Mouse (Mus musculus) brain, embryonic 14.5 days (tissue): ENCODE measurements at regions not wholly inside any gene's neighbourhood (a gene's known extent, or its start where the extent isn't known, plus 50 kb on each side); places are given as distances from the start of the nearest gene placed in this dataset.

Experiments
- DNase-seq: peaks from one replicate; pipeline ENCODE4 v3.0.0-alpha.2; 2011; ENCODE audit warnings: low read depth
- CTCF ChIP-seq: fragments of 200-500 bp; IDR thresholded peaks from 2 replicates; pipeline ENCODE4 v1.5.1; 2012; ENCODE audit warnings: inconsistent platforms, mild to moderate bottlenecking, moderate library complexity, borderline replicate concordance; ENCODE audit not compliant: insufficient read depth, insufficient read length; ENCODE audit errors: extremely low read depth
- POLR2A ChIP-seq: fragments of 200-500 bp; IDR thresholded peaks from 2 replicates; pipeline ENCODE4 v1.6.1; 2012; ENCODE audit warnings: mild to moderate bottlenecking, inconsistent platforms, borderline replicate concordance; ENCODE audit not compliant: poor library complexity, insufficient read depth, insufficient read length, severe bottlenecking; ENCODE audit errors: extremely low read depth

DNA sequence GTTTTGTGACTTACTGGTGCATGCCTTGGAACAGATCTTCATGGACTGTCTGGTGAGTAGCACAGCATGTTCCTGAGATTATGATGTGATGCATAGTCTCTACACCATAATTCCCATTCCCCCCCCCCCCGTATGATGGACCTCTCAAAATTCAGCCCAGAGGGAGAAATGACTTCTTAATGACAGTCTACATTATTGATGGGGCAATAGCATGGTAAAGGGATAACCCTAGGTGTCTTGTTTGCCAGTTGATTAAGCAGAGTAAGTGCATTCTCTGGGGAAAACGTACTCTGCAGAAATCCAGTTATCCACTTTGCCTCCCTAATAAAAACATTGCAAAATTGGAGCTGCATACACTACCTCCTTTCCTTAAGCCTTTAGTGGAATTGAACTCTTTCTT is 684.7 kb downstream of the Stpg2 start:
- TF ChIP-seq CTCF (no peak), POLR2A (no peak)
- DNase-seq, result no peak

GRCm38 (mm10) chr3:139897894-139898293 is 692.4 kb downstream of the Stpg2 start:
- TF ChIP-seq POLR2A, result no peak
- TF ChIP-seq CTCF, result no peak

DNA sequence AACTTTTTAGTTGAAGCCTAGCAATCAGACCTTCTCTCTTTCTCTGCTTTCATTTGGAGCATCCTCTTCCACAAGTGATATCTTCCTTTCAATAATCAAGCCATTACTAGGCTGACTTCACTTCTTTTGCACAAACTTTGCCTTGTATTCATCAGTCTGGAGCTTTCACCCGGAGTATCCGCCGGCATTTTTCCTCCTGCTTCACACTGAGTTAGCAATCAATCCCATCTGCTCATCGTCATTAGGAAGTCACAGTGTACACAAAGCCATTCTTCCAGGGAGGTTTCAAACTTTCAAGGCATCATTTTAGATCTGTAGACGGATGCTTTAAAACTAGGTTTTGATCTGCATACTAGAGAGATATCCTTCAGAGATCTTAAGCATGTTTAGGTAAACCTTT is 693.7 kb downstream of the Stpg2 start:
- peak; percentile 68 for DNase-seq
- no peak for TF ChIP-seq CTCF
- no peak for TF ChIP-seq POLR2A

More at GRCm38 (mm10) chr3:139897894-139898293, 692.4 kb downstream of the Stpg2 start:
- no peak for DNase-seq

GRCm38 (mm10) chr3:139913639-139914330 is 708.3 kb downstream of the Stpg2 start:
- peak; percentile 86 for DNase-seq
- no peak for TF ChIP-seq POLR2A
- TF ChIP-seq CTCF, result no peak

DNA sequence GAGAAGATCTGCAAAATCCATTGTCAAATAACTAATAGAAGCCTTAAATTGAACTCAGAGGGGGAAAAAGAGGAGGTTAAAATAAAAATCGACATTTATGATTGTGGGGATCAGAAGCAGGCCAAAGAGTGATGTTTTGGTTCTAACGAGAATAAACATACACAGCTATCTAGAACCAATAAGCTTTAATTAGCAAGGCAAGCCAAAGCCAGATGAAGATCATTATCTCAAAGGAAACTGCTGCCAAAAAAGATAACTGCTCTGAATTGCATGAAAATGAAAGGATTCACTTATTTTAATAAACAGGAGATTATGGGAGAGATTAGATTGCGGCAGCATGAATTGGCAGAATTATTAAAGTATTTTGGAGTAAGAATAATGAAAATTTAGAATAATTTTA is 716.8 kb downstream of the Stpg2 start:
- peak; percentile 44 for DNase-seq
- TF ChIP-seq POLR2A (no peak), CTCF (no peak)

- TF ChIP-seq POLR2A, result no peak
- no peak for TF ChIP-seq CTCF
- peak; percentile 57 for DNase-seq
Observed at GRCm38 (mm10) chr3:139933039-139933438, 727.5 kb downstream of the Stpg2 start.

- no peak for DNase-seq
- no peak for TF ChIP-seq POLR2A
- TF ChIP-seq CTCF, result no peak
Observed at GRCm38 (mm10) chr3:139946209-139946608, 740.7 kb downstream of the Stpg2 start.

- TF ChIP-seq POLR2A (no peak), CTCF (no peak)
- no peak for DNase-seq
Observed at GRCm38 (mm10) chr3:139947247-139947646, 741.8 kb downstream of the Stpg2 start.

- DNase-seq, result peak; percentile 67
- TF ChIP-seq CTCF (peak; percentile 25; the same call in 1 of the 2 replicates), POLR2A (no peak)
Observed at GRCm38 (mm10) chr3:139949096-139949495, 743.6 kb downstream of the Stpg2 start.

DNA sequence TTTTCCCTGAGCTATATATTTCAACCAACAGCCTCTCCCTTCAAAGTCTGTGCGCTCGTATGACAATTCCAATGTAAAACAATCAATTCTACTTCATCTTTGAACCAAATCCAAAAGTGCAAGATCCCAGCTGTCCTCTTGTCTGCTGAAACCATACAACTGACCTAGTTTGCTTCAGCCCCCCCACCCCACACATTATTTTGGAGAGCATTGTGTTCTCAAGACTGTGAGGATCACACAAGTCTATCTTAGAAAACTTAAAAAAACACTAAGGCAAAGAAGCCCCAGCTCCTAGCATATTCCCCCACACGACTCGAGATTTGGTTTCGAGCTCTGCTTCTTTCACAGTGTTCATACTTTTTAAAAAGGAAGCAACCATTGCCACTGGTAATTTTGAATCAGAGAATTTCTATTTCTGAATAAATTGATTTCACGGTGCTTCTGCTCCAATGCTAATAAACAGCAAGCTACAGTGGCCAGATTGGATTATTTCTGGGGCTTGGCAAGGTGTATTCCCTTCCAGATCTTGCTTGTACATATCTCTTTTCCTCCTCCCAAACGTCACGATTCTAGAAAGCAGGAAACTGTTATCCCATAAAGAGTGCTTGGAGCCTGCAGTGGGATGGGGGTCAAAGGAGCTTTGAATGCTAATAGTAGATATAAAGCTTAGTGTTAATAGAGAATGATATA is 744.7 kb downstream of the Stpg2 start:
- TF ChIP-seq POLR2A (no peak), CTCF (no peak)

GRCm38 (mm10) chr3:139951516-139951915 is 746.0 kb downstream of the Stpg2 start:
- TF ChIP-seq CTCF (no peak), POLR2A (no peak)
- DNase-seq, result no peak

More for the DNA sequence above, 744.7 kb downstream of the Stpg2 start:
- peak; percentile 8 for DNase-seq

DNA sequence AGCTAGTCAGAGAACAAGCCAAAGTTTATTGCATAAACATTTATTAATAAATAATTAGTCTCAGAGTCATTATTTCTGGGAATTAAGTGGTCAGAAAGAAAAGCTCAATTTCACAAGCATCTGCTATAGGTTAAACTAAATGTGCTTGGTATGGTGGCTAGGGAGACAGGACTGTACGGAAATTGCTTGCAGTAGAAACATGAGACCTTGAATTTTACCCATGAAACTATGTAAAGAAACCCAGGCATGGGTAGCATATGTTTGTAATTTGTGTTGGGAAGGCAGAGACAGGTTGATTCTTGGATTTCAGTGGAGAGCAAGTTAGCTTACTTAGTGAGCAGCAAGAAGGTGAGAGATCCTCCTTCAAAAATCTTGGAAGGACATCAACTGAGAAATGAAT is 772.7 kb downstream of the Stpg2 start:
- no peak for DNase-seq
- TF ChIP-seq POLR2A (no peak), CTCF (no peak)

- DNase-seq, result no peak
Observed at GRCm38 (mm10) chr3:139985830-139986481, 780.5 kb downstream of the Stpg2 start.

More at GRCm38 (mm10) chr3:139985830-139986481, 780.5 kb downstream of the Stpg2 start:
- TF ChIP-seq CTCF (no peak), POLR2A (no peak)
